Mouse (Mus musculus): Measurements from ENCODE around the gene Ets1.

GRCm38 (mm10) chr9:32709764-32710734 is 74.0 kb downstream of the Ets1 start:
- TF ChIP-seq POLR2A (IDR thresholded peaks at IDR 0.05; ENCODE audit: borderline replicate concordance, insufficient read depth, low read length) (no peak), CTCF (IDR thresholded peaks at IDR 0.05; ENCODE audit: borderline replicate concordance, insufficient read depth, low read depth, low read length) (no peak)

Measured in cerebellum, adult 2 months (tissue).